8 mouse cellular contexts compared by ENCODE assay signal in the genomic region with DNA sequence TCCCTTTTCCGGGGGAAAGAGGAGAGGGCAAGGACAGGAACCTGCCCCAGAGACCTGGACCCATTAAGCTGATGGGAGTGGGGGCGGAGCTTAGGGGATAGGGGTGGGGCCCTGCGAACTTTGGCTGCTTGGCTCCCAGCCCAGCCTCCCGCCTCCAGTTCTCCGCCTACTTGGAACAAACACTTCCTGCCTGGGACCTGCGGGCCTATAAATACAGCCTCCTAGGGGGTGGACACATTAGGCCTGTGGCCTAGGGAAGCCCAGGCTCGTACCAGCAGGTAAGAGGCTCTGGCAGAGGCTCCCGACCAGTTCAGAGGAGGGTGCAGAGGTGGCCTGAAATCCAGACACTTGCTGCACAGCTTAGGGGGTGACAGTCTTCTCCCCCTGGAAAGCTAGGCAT. TPM values are rescaled to one million over a fixed set of nuclear protein-coding genes. Genes with fewer than 3 reads are reported as not detected.
DNase-seq lines count a peak whose midpoint lies in the region; ATAC-seq and TF ChIP-seq lines count a peak whose summit lies in the region.

A gene (plus strand): TSS at position 237 of the 400 bp plus-strand sequence.

- TF ChIP-seq CTCF in heart, postnatal 0 days (IDR thresholded peaks at IDR 0.05; ENCODE audit: low read depth), result no peak

- peak within 1 kb of the TSS; percentile 24; the same call in 1 of the 2 replicates for H3K27ac ChIP-seq in embryonic facial prominence, embryonic 15.5 days (replicated peaks)
- peak within 1 kb of the TSS; percentile 80 for H3K27ac ChIP-seq in heart, postnatal 0 days (ENCODE audit: low read depth)
- peak within 1 kb of the TSS; percentile 70 for H3K27ac ChIP-seq in stomach, embryonic 16.5 days (ENCODE audit: low read length)

- 9% methylated on average over 8 of the region's 8 CpGs for WGBS in embryonic facial prominence, embryonic 15.5 days
- WGBS in heart, postnatal 0 days, result 10% methylated on average over 8 of the region's 8 CpGs
- WGBS in large intestine, adult 2 months, result 3% methylated on average over 8 of the region's 8 CpGs
- WGBS in stomach, embryonic 16.5 days, result 8% methylated on average over 8 of the region's 8 CpGs

- peak within 1 kb of the TSS; percentile 26 for H3K4me2 ChIP-seq in embryonic facial prominence, embryonic 15.5 days (replicated peaks)
- H3K4me2 ChIP-seq in heart, postnatal 0 days (ENCODE audit: low read depth, low read length), result peak within 1 kb of the TSS; percentile 37
- peak within 1 kb of the TSS; percentile 40 for H3K4me2 ChIP-seq in stomach, embryonic 16.5 days (ENCODE audit: low read depth, low read length)

- peaks cover 16% of the 10 kb centered on the region for H3K4me1 ChIP-seq in embryonic facial prominence, embryonic 15.5 days
- peaks cover 24% of the 10 kb centered on the region for H3K4me1 ChIP-seq in heart, postnatal 0 days (ENCODE audit: control insufficient read depth, insufficient read depth)
- peaks cover 12% of the 10 kb centered on the region for H3K4me1 ChIP-seq in stomach, embryonic 16.5 days (ENCODE audit: control insufficient read depth, insufficient read depth, low read length)

- no peaks in the 10 kb centered on the region for H3K36me3 ChIP-seq in embryonic facial prominence, embryonic 15.5 days
- no peaks in the 10 kb centered on the region for H3K36me3 ChIP-seq in heart, postnatal 0 days (replicated peaks; ENCODE audit: control insufficient read depth, insufficient read depth, low read length)
- no peaks in the 10 kb centered on the region for H3K36me3 ChIP-seq in stomach, embryonic 16.5 days (ENCODE audit: control insufficient read depth, insufficient read depth, low read length)

- H3K9me3 ChIP-seq in embryonic facial prominence, embryonic 15.5 days (replicated peaks), result no peaks in the 10 kb centered on the region
- no peaks in the 10 kb centered on the region for H3K9me3 ChIP-seq in heart, postnatal 0 days (replicated peaks; ENCODE audit: control insufficient read depth, low read length)
- H3K9me3 ChIP-seq in stomach, embryonic 16.5 days (replicated peaks; ENCODE audit: control insufficient read depth, low read length), result no peaks in the 10 kb centered on the region

- no peak for ATAC-seq in embryonic facial prominence, embryonic 15.5 days (ENCODE audit: insufficient number of reproducible peaks, low FRiP score, low TSS enrichment, low read depth)
- peak; percentile 84 for ATAC-seq in heart, postnatal 0 days (ENCODE audit: insufficient read depth, low read depth)
- ATAC-seq in stomach, embryonic 16.5 days (ENCODE audit: insufficient read depth, low FRiP score), result peak; percentile 84

- H3K4me3 ChIP-seq in embryonic facial prominence, embryonic 15.5 days (replicated peaks), result no peak within 1 kb of the TSS; the same call in 1 of the 2 replicates
- no peak within 1 kb of the TSS for H3K4me3 ChIP-seq in heart, postnatal 0 days (ENCODE audit: low read depth, low read length)
- H3K4me3 ChIP-seq in stomach, embryonic 16.5 days (replicated peaks; ENCODE audit: low read length), result peak within 1 kb of the TSS; percentile 15; the same call in 1 of the 2 replicates

- DNase-seq in cerebellum, adult 11-12 months, result peak; percentile 25
- DNase-seq in cerebellum, adult 11 months, result no peak
- peak; percentile 80 for DNase-seq in NIH3T3 (ENCODE audit: low read depth)
- DNase-seq in heart, postnatal 0 days (ENCODE audit: low spot score), result peak; percentile 84
- DNase-seq in large intestine, adult 2 months (ENCODE audit: low read depth, low spot score), result peak; percentile 73
- DNase-seq in lung, postnatal 10 days, result peak; percentile 92

- peak; percentile 54; the same call in 1 of the 2 replicates for TF ChIP-seq EP300 in heart, postnatal 0 days (IDR thresholded peaks at IDR 0.05; ENCODE audit: low read depth)

- H3K27me3 ChIP-seq in embryonic facial prominence, embryonic 15.5 days, result no peaks in the 10 kb centered on the region
- H3K27me3 ChIP-seq in heart, postnatal 0 days (ENCODE audit: control insufficient read depth, insufficient read depth, low read length), result no peaks in the 10 kb centered on the region
- no peaks in the 10 kb centered on the region for H3K27me3 ChIP-seq in stomach, embryonic 16.5 days (ENCODE audit: control insufficient read depth, insufficient read depth, low read length)

- H3K9ac ChIP-seq in embryonic facial prominence, embryonic 15.5 days, result no peak within 1 kb of the TSS
- H3K9ac ChIP-seq in heart, postnatal 0 days (replicated peaks; ENCODE audit: low read depth, low read length), result peak within 1 kb of the TSS; percentile 21; the same call in 1 of the 2 replicates
- peak within 1 kb of the TSS; percentile 69 for H3K9ac ChIP-seq in stomach, embryonic 16.5 days (ENCODE audit: low read length)

RNA-seq across cellular contexts. Expression of the gene that starts here (rescaled TPM):
- 5.5 and 6.0 TPM in 2 replicates for polyA plus RNA-seq in embryonic facial prominence, embryonic 15.5 days (2015; fragmentation: Nextera tagmentation; extraction: Ambion mirVana)
- total RNA-seq in heart, postnatal 0 days (2014; rRNA removed; ENCODE audit: low replicate concordance), result 32.3 and 74.8 TPM in 2 replicates
- 21.5 and 22.6 TPM in 2 replicates for polyA plus RNA-seq in heart, postnatal 0 days (2015; fragmentation: Nextera tagmentation; extraction: Ambion mirVana)
- 42.5 and 88.2 TPM in 2 replicates for polyA plus RNA-seq in large intestine, adult 2 months (2012; rRNA removed)
- polyA plus RNA-seq in stomach, embryonic 16.5 days (2015; fragmentation: Nextera tagmentation; extraction: Ambion mirVana), result 7.8 and 10.2 TPM in 2 replicates

Comparison
In these comparisons a context has a peak if more than half of its experiments do, and no peak if none do; other contexts are left out.
1. H3K27ac ChIP-seq: peak in every context shown above with its lines; median percentile 80 in heart, postnatal 0 days; 70 in stomach, embryonic 16.5 days; 24 in embryonic facial prominence, embryonic 15.5 days.